In genomic region chr3:154673326-154673725, GRCm38 (mm10) we compare ENCODE assay signal across 21 mouse cellular contexts. TPM values are rescaled to one million over a fixed set of nuclear protein-coding genes. Genes with fewer than 3 reads are reported as not detected.
A peak's percentile ranks its signal among the peaks of the same experiment; 100 is the strongest.
DNase-seq lines count a peak whose midpoint lies in the region; ATAC-seq and TF ChIP-seq lines count a peak whose summit lies in the region.
"Had no signal": no experiment of that assay in that cellular context is flagged by ENCODE, and none has a peak within 500 bp of the region (broad histone marks: within the 10 kb centered on the region; RNA-seq: fewer than 3 reads in every experiment).

No protein-coding gene starts in this region.

- 61% methylated on average over 8 of the region's 8 CpGs for WGBS in midbrain, embryonic 10.5 days
- 67% methylated on average over 8 of the region's 8 CpGs for WGBS in midbrain, postnatal 0 days

- no peaks in the 10 kb centered on the region for H3K36me3 ChIP-seq in midbrain, embryonic 10.5 days
- no peaks in the 10 kb centered on the region for H3K36me3 ChIP-seq in midbrain, postnatal 0 days (ENCODE audit: insufficient read depth, low read length)
- H3K36me3 ChIP-seq: G1E; intestine, embryonic 15.5 days had no signal

- no peak for TF ChIP-seq CTCF in midbrain, postnatal 0 days (IDR thresholded peaks at IDR 0.05)

- no peak overlapping the region for H3K9ac ChIP-seq in midbrain, postnatal 0 days (replicated peaks; ENCODE audit: low read length, poor library complexity, severe bottlenecking)
- H3K9ac ChIP-seq: hindbrain, embryonic 14.5 days; intestine, embryonic 15.5 days had no signal

- 0 out of 2 replicates have a peak overlapping the region, but pooled peaks have one; percentile 28 for H3K27ac ChIP-seq in midbrain, embryonic 10.5 days (replicated peaks)
- no peak overlapping the region for H3K27ac ChIP-seq in midbrain, postnatal 0 days (ENCODE audit: low read depth, low read length)
- H3K27ac ChIP-seq: hindbrain, embryonic 14.5 days; intestine, embryonic 15.5 days had no signal

- no peak overlapping the region for H3K4me2 ChIP-seq in midbrain, postnatal 0 days (ENCODE audit: low read depth, low read length, poor library complexity, severe bottlenecking)
- H3K4me2 ChIP-seq: heart, embryonic 11.5 days; hindbrain, embryonic 14.5 days; intestine, embryonic 15.5 days; liver, embryonic 11.5 days had no signal

- H3K4me3 ChIP-seq in midbrain, embryonic 10.5 days = no peak overlapping the region
- no peak overlapping the region for H3K4me3 ChIP-seq in midbrain, postnatal 0 days (ENCODE audit: low read depth, low read length)
- H3K4me3 ChIP-seq: intestine, embryonic 15.5 days; myocyte had no signal

- H3K9me3 ChIP-seq in midbrain, embryonic 10.5 days (replicated peaks) = no peaks in the 10 kb centered on the region
- H3K9me3 ChIP-seq in midbrain, postnatal 0 days (ENCODE audit: low read length) = no peaks in the 10 kb centered on the region
- H3K9me3 ChIP-seq: intestine, embryonic 15.5 days had no signal

- no peak for ATAC-seq in midbrain, postnatal 0 days (ENCODE audit: low FRiP score)
- ATAC-seq: CD4-positive, CD25-positive, alpha-beta regulatory T cell, adult 4 months; intestine, embryonic 15.5 days had no signal

- peaks cover 7% of the 10 kb centered on the region; the same call in 1 of the 2 replicates for H3K4me1 ChIP-seq in midbrain, embryonic 10.5 days
- no peaks in the 10 kb centered on the region for H3K4me1 ChIP-seq in midbrain, postnatal 0 days (ENCODE audit: insufficient read depth, low read length)

- no peaks in the 10 kb centered on the region for H3K27me3 ChIP-seq in midbrain, embryonic 10.5 days (ENCODE audit: low read depth, poor library complexity, severe bottlenecking)
- H3K27me3 ChIP-seq in midbrain, postnatal 0 days (ENCODE audit: insufficient read depth, low read length) = no peaks in the 10 kb centered on the region
- H3K27me3 ChIP-seq: intestine, embryonic 15.5 days had no signal

- DNase-seq in embryo, embryonic 10 days (ENCODE audit: low spot score) = peak; percentile 23
- DNase-seq in embryo, embryonic 9.5 days (ENCODE audit: extremely low spot score) = no peak
- DNase-seq in midbrain, embryonic 10.5 days (ENCODE audit: low spot score) = no peak
- no peak for DNase-seq in midbrain, postnatal 0 days (ENCODE audit: low spot score)
- peak; percentile 37 for DNase-seq in thymus, postnatal 4 days
- DNase-seq in thymus, postnatal 10 days (ENCODE audit: low spot score in 2 of 2) = no peak
- DNase-seq in retina, postnatal 1 day = peak; percentile 12
- no peak for DNase-seq in cerebellum, adult 9-11 months
- DNase-seq: cerebellum, adult 8-10 months; heart, postnatal 10 days; kidney, postnatal 4 days; lung, adult 18-20 months; lung, postnatal 14 days had no signal

RNA-seq across cellular contexts. Expression of gene Erich3, which starts 9.7 kb away (rescaled TPM):
- 0.58 and 0.76 TPM in 2 replicates for polyA plus RNA-seq in midbrain, embryonic 10.5 days (2016; fragmentation: Nextera tagmentation; extraction: Ambion mirVana)
- 2.5 and 4.7 TPM in 2 replicates for total RNA-seq in midbrain, postnatal 0 days (2014; rRNA removed)
- polyA plus RNA-seq in midbrain, postnatal 0 days (2015; fragmentation: Nextera tagmentation; extraction: Ambion mirVana) = 3.3 and 3.8 TPM in 2 replicates
- polyA plus RNA-seq: CD4-positive, CD25-positive, alpha-beta regulatory T cell, adult 4 months; G1E; kidney, embryonic 14.5 days; liver, embryonic 11.5 days; myocyte had no signal

Comparison
In these comparisons a context has a peak if more than half of its experiments do, and no peak if none do; other contexts are left out.
1. DNase-seq: peak in embryo, embryonic 10 days (single experiment), thymus, postnatal 4 days (single experiment) and retina, postnatal 1 day (single experiment); none in embryo, embryonic 9.5 days (single experiment), midbrain, embryonic 10.5 days (single experiment), midbrain, postnatal 0 days (single experiment), thymus, postnatal 10 days (0 of 2) and cerebellum, adult 9-11 months (single experiment).